Mouse (Mus musculus): ENCODE results near the gene Phc1. TPM values are rescaled to one million over a fixed set of nuclear protein-coding genes. Genes with fewer than 3 reads are reported as not detected.
"Not testable (repeated sequence)": the region's sequence is repeated elsewhere in the genome, so short reads cannot be mapped to it uniquely, and the experiment has no call there.

The Phc1 gene
- total and polyA plus RNA-seq, 2 experiments from 2014 or later = 24.6 to 75.7 TPM

DNA sequence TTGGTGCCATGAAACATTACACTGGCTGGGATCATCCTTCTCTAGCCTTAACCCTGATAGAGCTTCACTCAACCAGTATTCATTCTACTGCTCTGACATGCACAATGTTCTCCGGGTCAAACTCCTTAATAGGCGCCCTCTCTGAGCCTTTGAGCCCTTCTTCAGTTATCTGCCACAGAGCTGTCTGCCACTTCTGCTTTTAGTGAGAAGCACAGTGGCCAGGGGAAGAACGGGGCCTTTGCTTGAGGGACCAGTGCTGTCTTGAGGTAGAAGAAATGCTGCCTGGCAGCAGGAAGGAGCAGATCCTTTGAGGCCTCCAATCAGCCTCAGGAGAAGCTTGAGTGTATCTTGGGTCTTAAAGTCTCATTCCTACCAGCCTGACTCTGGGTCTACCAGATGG is 27.9 kb upstream of the Phc1 start:
- Histone ChIP-seq H3K27ac (ENCODE audit: low read depth, low read length) (no peak overlapping the region), H3K4me2 (ENCODE audit: low read depth) (no peak overlapping the region), H3K27me3 (ENCODE audit: insufficient read depth, low read length) (no peaks in the 10 kb centered on the region), H3K9ac (no peak overlapping the region), H3K4me1 (ENCODE audit: insufficient read depth) (no peaks in the 10 kb centered on the region), H3K9me3 (ENCODE audit: low read length) (no peaks in the 10 kb centered on the region), H3K4me3 (ENCODE audit: low read depth, low read length) (no peak overlapping the region), H3K36me3 (ENCODE audit: insufficient read depth) (no peaks in the 10 kb centered on the region)
- ATAC-seq (no peak), DNase-seq (no peak)
- TF ChIP-seq CTCF (IDR thresholded peaks at IDR 0.05; ENCODE audit: low read depth) = no peak
- 90% methylated on average over 3 of the region's 3 CpGs for WGBS

DNA sequence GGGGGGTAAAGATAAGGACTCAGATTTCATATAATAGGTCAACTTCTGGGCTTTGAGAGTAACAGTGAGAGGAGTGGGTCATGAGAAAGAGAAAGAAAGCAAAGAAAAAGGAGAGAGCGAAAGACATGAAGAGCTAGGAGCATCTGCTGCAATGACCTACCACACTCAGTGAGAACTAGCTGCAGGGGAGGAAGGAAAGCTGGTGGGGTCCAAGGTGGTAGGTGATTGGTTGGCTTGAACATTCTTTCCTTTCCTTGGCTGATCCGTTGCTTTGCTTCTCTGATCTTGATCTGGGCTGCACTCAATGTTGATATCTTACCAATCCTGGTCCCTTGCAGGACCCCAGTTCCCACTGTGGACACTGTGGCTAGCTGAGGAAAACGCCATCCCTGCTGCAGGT is 26.6 kb upstream of the Phc1 start:
- H3K27ac ChIP-seq (ENCODE audit: low read depth, low read length) = no peak overlapping the region
- H3K27me3 ChIP-seq (ENCODE audit: insufficient read depth, low read length) = no peaks in the 10 kb centered on the region
- no peak for TF ChIP-seq CTCF (IDR thresholded peaks at IDR 0.05; ENCODE audit: low read depth)
- DNase-seq = no peak
- H3K4me2 ChIP-seq (ENCODE audit: low read depth) = no peak overlapping the region
- H3K9me3 ChIP-seq (ENCODE audit: low read length) = no peaks in the 10 kb centered on the region
- ATAC-seq = no peak
- no peaks in the 10 kb centered on the region for H3K4me1 ChIP-seq (ENCODE audit: insufficient read depth)
- no peak overlapping the region for H3K4me3 ChIP-seq (ENCODE audit: low read depth, low read length)
- H3K9ac ChIP-seq = no peak overlapping the region
- WGBS = 60% methylated on average over 3 of the region's 3 CpGs
- H3K36me3 ChIP-seq (ENCODE audit: insufficient read depth) = no peaks in the 10 kb centered on the region

DNA sequence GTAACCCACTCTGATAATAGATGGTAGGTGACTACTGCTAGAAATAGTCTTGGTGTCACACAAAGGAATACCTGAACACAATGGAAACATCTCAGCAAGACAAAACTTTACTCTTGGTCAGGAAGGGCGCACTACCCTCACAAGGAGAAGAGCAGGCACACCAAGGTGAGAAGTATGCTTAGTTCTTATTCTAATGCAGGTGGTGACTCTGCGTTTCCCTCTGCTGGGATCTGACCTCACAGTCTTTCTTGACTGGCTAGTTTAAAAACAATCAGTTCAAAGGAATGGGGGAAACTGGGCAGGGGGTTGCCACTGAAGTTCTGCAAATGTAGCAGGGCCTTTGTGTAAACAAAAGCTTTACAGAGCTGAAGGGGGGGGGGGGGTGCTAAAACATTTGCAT is 25.9 kb upstream of the Phc1 start:
- no peak overlapping the region for H3K27ac ChIP-seq (ENCODE audit: low read depth, low read length)
- H3K27me3 ChIP-seq (ENCODE audit: insufficient read depth, low read length) = no peaks in the 10 kb centered on the region
- H3K4me1 ChIP-seq (ENCODE audit: insufficient read depth) = no peaks in the 10 kb centered on the region
- WGBS = 39% methylated on average over 2 of the region's 2 CpGs
- ATAC-seq (no peak), DNase-seq (no peak)
- no peaks in the 10 kb centered on the region for H3K9me3 ChIP-seq (ENCODE audit: low read length)
- no peak overlapping the region for H3K4me2 ChIP-seq (ENCODE audit: low read depth)
- no peaks in the 10 kb centered on the region for H3K36me3 ChIP-seq (ENCODE audit: insufficient read depth)
- no peak overlapping the region for H3K9ac ChIP-seq
- H3K4me3 ChIP-seq (ENCODE audit: low read depth, low read length) = no peak overlapping the region
- TF ChIP-seq CTCF (IDR thresholded peaks at IDR 0.05; ENCODE audit: low read depth) = no peak

DNA sequence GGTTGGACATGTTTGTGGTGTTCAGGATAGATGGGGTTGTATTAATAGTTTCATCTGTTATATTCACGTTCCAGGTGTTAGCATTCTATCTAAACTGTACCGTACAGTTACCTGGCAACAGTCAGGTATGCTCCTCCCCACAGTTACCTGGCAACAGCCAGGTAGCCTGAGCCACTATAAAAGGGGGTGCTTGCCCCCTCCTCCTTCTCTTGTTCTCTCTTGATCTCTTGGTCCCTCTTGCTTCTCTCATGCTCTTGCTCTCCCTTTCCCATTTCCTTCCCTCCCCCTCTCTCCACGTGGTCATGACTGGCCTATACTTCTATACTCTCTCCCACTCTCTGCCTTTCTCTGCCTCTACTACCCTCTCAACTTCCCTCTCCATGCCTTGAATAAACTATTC is 25.3 kb upstream of the Phc1 start:
- ATAC-seq = peak; percentile 45; the same call in 1 of the 2 replicates
- 56% methylated on average over 3 of the region's 3 CpGs for whole genome bisulfite sequencing
- no peak overlapping the region for H3K4me3 ChIP-seq (ENCODE audit: low read depth, low read length)
- H3K4me2 ChIP-seq (ENCODE audit: low read depth) = no peak overlapping the region
- no peaks in the 10 kb centered on the region for H3K4me1 ChIP-seq (ENCODE audit: insufficient read depth)
- peak; percentile 2 for DNase-seq
- no peaks in the 10 kb centered on the region for H3K9me3 ChIP-seq (ENCODE audit: low read length)
- H3K9ac ChIP-seq = no peak overlapping the region
- H3K36me3 ChIP-seq (ENCODE audit: insufficient read depth) = no peaks in the 10 kb centered on the region
- no peak overlapping the region for H3K27ac ChIP-seq (ENCODE audit: low read depth, low read length)
- no peak for TF ChIP-seq CTCF (IDR thresholded peaks at IDR 0.05; ENCODE audit: low read depth)
- no peaks in the 10 kb centered on the region for H3K27me3 ChIP-seq (ENCODE audit: insufficient read depth, low read length)

GRCm38 (mm10) chr6:122357089-122357488 is 16.7 kb upstream of the Phc1 start:
- Histone ChIP-seq H3K27ac (ENCODE audit: low read depth, low read length) (no peak overlapping the region), H3K4me1 (ENCODE audit: insufficient read depth) (no peaks in the 10 kb centered on the region), H3K4me3 (ENCODE audit: low read depth, low read length) (no peak overlapping the region), H3K36me3 (ENCODE audit: insufficient read depth) (no peaks in the 10 kb centered on the region), H3K9me3 (ENCODE audit: low read length) (no peaks in the 10 kb centered on the region), H3K9ac (no peak overlapping the region), H3K4me2 (ENCODE audit: low read depth) (no peak overlapping the region), H3K27me3 (ENCODE audit: insufficient read depth, low read length) (no peaks in the 10 kb centered on the region)
- TF ChIP-seq CTCF (IDR thresholded peaks at IDR 0.05; ENCODE audit: low read depth) = no peak
- ATAC-seq (no peak), DNase-seq (no peak)
- WGBS = 94% methylated on average over 1 of the region's 1 CpGs

GRCm38 (mm10) chr6:122355909-122356308 is 15.5 kb upstream of the Phc1 start:
- H3K4me3 ChIP-seq (ENCODE audit: low read depth, low read length) = no peak overlapping the region
- no peaks in the 10 kb centered on the region for H3K9me3 ChIP-seq (ENCODE audit: low read length)
- ATAC-seq (no peak), DNase-seq (no peak)
- H3K36me3 ChIP-seq (ENCODE audit: insufficient read depth) = no peaks in the 10 kb centered on the region
- no peaks in the 10 kb centered on the region for H3K4me1 ChIP-seq (ENCODE audit: insufficient read depth)
- H3K9ac ChIP-seq = no peak overlapping the region
- no peak overlapping the region for H3K27ac ChIP-seq (ENCODE audit: low read depth, low read length)
- H3K4me2 ChIP-seq (ENCODE audit: low read depth) = no peak overlapping the region
- no peak for TF ChIP-seq CTCF (IDR thresholded peaks at IDR 0.05; ENCODE audit: low read depth)
- no peaks in the 10 kb centered on the region for H3K27me3 ChIP-seq (ENCODE audit: insufficient read depth, low read length)
- WGBS = 64% methylated on average over 9 of the region's 9 CpGs

DNA sequence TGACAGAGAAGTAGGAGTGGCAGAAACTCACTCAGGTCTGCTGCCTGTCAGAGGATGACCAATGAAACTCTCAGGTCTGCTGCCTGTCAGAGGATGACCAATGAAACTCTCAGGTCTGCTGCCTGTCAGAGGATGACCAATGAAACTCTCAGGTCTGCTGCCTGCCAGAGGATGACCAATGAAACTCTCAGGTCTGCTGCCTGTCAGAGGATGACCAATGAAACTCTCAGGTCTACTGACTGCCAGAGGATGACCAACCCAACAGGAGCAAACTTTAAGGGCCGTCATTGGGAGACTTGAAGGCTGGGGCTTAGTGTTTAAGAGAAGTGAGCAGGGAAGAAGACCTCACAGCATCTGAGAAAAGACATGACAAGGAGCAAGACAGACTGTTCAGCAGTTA is 7.0 kb upstream of the Phc1 start:
- DNase-seq; H3K27ac ChIP-seq (ENCODE audit: low read depth, low read length); H3K4me1 ChIP-seq (ENCODE audit: insufficient read depth); H3K4me3 ChIP-seq (ENCODE audit: low read depth, low read length); H3K27me3 ChIP-seq (ENCODE audit: insufficient read depth, low read length); ATAC-seq; H3K9ac ChIP-seq; H3K9me3 ChIP-seq (ENCODE audit: low read length); H3K4me2 ChIP-seq (ENCODE audit: low read depth); H3K36me3 ChIP-seq (ENCODE audit: insufficient read depth): not testable (repeated sequence)
- WGBS = 88% methylated on average over 1 of the region's 1 CpGs

- ATAC-seq (no peak), DNase-seq (no peak)
- Histone ChIP-seq H3K9me3 (ENCODE audit: low read length) (no peaks in the 10 kb centered on the region), H3K9ac (no peak overlapping the region), H3K27ac (ENCODE audit: low read depth, low read length) (no peak overlapping the region), H3K4me1 (ENCODE audit: insufficient read depth) (no peaks in the 10 kb centered on the region), H3K4me3 (ENCODE audit: low read depth, low read length) (no peak overlapping the region), H3K27me3 (ENCODE audit: insufficient read depth, low read length) (no peaks in the 10 kb centered on the region), H3K36me3 (ENCODE audit: insufficient read depth) (no peaks in the 10 kb centered on the region), H3K4me2 (ENCODE audit: low read depth) (no peak overlapping the region)
- TF ChIP-seq CTCF (IDR thresholded peaks at IDR 0.05; ENCODE audit: low read depth) = no peak
- 86% methylated on average over 7 of the region's 7 CpGs for WGBS
Observed at GRCm38 (mm10) chr6:122346399-122346798, 6.0 kb upstream of the Phc1 start.

Measured in forebrain, postnatal 0 days (tissue).